Mouse (Mus musculus) mesoderm, embryonic 11.5 days (tissue): ENCODE data around the gene Cd302.

Experiments used
- DNase-seq: peaks from one replicate; pipeline ENCODE4 v3.0.0-alpha.2; 2012; ENCODE audit warnings: low read depth, low spot score

Cd302 gene

DNA sequence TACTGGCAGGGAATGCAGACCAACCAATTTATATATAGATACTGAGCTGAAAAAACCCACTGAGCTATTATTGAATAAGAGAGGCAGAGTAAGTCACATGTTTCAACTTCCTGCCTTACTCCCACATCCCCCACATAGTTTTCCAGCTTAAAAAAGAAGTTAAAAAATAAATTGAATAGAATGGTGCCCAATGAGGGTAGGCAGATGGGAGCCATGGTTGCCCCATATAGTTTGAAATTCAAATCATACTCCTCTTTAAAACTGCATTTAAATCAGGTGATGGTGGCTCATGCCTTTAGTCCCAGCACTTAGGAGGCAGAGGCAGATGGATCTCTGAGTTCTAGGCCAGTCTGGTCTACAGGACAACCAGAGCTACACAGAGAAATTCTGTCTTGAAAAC lies 30.8 kb downstream of the Cd302 start:
- no peak for DNase-seq

DNA sequence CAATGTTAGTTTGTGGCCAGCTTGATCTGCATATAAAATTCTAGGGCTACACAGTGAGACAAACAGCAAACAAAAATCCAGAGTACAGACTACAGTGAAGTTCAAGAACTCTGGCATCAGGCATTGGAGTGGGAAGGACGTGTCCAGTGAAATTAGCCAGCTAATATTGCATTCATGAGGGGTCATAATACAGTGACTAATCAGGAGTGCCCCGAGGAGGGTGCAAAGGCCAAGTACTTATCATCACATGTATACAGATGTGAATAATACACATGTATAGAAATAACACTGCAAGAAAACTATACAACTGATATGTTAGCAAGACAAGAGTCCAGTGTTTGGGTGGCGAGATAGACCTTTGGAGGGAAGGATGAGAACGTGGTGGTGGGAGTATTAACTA lies 31.5 kb downstream of the Cd302 start:
- no peak for DNase-seq

DNA sequence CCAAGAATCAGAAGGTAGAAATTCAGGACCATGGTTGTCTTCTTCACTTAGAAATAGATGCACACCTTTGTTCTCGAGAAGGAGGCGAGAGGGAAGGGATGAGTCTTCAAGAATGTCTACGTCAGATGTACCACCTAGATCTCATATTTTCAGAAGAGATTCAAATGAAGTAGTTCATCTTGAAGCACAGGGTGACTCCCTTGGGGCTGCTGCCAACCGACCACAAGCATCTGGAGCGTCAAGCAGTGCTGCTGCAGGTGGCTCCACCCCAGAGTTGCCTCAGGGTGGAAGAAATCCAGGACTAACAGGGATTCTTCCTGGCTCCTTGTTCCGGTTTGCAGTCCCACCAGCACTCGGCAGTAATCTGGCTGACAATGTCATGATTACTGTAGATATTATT lies 49.8 kb downstream of the Cd302 start:
- DNase-seq: no peak

DNA sequence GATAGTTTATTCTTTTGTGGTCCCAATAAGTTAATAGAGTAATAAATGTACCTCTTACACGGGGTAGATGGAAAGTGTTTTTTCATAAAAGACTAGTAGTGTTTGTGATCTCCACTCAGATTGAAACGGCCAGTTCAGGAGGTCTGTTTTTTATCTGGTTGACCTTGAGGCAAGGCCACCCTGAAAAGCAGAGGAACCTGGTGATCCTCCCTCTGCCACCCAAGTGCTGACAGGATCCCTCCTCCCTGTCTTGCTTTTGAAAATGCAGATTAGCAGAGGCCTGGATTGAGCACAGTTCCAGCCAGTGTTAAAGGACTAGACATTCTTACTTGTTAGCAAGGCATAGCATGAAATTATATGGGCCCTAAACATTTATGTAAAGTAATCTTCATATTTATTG lies 51.1 kb downstream of the Cd302 start:
- DNase-seq: no peak

DNA sequence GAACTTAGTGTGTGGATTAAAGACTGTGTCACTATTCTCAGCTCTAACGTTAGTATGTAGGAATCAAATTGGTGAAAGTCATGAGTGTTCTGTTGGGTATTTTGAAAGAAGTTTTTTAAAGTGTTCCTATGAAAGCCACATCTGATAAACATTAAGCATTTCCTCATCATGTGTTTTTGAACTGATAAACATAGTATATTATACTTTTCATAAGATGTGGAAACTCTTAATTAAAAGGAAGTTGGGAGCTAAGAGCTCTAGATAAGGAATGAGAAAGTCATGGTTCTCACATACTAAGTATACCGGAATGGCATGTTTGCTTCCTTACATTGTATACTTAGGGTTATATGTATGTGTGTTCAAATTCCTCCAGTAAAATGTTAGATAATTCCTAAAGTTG lies 53.9 kb downstream of the Cd302 start:
- DNase-seq: no peak

DNA sequence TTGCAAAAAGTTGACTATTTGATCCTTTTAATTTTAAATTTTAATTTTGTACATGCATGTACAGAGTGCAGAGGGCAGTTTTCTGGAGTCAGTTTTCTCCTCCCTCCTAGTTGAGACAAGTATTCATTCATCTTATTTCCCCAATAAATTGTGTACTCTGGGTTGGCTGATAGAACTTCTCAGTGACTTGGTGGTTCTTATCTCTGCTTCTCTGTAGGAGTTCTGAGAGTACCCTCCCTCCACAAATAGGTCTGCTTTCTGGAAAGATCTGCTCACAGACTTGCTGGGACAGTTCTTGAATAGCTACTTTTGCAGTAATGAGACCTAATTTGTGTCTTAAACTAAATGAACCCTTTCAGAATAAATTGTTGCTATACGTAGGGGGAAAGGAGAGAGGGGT lies 55.8 kb downstream of the Cd302 start:
- DNase-seq: no peak

DNA sequence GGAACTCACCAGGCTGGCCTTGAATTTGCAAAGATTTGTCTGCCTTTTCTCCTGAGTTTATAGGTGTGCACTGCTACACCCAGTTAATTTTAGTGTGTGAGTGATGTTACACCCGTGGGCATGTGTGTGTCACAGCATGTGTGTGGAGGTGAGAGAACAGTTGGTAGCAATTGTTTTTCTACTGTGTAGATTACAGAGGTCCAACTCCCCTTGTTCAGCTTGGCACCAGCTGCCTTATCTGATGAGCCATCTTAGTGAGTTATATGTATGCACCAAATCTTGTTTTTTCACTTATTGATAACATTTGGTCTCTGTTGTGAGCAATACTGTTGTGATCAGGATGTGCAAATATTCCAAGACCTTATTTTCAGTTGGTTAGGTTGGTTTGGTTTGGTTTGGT lies 60.8 kb downstream of the Cd302 start:
- no peak for DNase-seq

DNA sequence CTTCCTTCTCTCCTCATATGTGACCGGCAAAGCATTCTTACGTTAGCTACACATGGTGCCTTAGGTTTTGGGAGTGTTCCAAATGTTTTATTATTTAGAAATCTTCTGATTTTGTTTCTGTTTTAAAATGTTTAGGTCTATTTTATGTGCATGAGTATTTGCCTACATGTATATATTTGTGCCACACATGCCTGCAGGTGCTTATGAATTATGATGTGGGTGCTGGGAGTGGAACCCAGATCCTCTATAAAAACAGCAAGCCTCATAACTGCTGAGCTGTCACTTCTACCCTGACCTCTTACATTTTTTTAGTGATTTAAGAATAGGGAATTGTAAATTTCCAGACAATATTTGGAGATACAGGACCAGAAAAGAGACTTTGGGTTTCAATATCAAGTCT lies 62.3 kb downstream of the Cd302 start:
- no peak for DNase-seq

DNA sequence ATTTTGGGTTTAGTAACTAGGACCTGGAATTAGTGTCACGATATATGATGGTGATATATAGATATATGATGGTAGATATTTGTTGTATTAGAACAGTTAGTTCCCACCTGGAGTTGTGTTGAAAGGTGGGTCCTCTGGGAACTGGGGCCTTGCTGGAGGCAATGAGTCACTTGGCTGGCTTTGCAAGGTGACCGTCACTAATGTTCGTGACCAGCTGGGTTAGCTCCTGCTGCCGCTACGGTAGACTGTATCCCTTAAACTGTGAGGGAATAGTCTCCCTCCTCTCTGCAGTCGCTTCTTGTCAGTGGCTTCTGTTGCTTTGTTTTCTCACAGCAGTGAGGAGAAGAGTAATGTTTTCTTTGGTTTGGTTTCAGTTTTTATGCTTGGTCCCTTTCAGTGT lies 63.1 kb downstream of the Cd302 start:
- DNase-seq: no peak

DNA sequence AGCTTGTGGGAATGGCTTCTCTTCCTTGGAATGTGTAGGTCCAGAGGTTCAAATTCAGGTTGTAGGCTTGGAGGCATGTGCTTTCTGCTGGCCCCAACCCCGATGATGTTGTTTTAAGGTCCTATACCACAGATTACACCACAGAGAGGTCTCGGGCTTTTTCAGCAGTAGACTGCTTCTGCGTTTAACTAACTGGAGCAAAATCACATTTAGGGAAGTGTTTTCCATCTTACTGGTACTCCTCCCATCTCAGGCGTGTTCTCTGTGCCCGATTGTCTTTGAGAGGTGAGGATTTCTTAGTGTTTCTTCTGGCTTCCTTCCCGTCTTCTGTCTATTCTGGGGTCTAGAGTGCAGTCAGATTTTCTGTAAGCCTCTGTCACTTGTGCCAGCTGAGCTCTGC lies 66.7 kb downstream of the Cd302 start:
- no peak for DNase-seq

DNA sequence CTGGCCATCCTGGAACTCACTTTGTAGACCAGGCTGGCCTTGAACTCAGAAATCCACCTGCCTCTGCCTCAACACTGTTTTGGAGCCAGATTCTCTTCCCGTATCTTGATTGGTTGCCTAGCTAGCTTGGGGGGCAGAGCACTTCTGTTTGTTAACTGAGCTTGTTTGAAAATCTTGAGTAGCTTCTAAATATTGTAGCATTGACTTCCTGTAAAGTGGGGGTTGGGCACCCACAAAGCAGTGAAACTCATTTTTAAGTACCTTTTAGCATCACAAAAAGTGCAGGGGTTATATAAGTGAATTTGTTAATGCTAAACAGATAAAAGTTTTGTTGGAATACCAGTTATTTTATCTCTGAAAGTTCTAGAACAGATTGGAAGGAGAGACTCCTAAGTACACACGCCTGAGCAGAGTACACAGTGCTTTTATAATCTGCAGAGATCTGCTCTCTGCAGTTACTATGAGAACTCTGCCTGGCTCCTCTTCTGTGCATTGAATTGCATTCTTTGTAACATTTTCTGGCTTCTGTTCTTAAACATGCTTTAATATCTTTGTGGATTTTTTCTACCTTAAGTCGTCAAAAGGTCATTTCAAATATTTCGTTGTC lies 67.6 kb downstream of the Cd302 start:
- DNase-seq: no peak

DNA sequence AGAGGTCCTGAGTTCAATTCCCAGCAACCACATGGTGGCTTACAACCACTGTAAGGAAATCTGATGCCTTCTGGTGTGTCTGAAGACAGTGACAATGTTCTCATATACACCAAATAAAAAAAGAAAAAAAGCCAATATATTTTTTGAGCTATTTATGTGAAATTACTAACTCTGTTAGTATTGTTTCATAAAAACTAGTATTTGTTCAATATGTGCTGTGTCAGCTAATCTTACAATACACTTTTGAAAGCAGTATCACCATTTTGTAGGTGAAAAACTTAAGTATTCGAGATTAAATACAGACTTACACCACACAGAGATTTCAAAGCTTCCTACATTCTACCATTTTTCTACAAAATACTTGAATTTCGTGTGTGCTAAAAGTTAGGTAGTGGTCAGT lies 69.6 kb downstream of the Cd302 start:
- DNase-seq: no peak

DNA sequence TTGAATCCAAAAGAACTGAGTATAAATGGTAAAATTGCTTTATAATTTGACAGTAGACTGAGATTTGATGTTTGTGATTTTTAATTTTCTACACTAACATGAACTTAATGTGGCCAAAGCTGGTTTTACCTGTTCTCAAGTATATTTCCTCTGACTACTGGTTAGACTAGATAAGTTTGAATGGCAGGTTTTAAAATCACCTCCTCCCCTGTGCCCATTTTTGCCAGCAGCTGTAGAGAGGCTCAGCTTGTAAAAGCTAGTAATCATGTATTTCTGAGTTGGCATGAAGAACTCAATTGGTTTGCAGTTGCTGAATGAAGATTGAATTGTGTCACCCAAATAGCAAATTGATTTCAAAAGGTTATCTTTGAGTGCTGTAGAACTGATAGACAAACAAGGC lies 71.8 kb downstream of the Cd302 start:
- no peak for DNase-seq

DNA sequence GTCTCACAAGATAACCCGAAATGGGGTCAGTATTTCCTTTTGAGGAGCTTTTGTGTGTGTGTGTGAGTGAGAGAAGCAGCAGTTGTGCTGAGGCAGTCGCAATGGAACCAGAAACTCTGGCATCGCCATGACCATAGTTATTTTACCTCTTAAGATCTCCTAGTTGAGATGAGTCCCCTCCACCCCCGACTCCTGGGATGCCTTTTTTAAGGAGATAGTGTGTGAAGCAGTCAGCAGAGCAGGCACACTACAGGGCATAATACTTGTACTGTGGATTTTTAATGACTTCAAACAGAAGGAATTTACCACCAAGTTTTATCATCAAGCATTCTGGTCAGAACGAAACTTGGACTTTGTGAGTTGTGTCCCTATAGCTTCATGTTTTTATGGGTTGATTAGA lies 73.5 kb downstream of the Cd302 start:
- no peak for DNase-seq

DNA sequence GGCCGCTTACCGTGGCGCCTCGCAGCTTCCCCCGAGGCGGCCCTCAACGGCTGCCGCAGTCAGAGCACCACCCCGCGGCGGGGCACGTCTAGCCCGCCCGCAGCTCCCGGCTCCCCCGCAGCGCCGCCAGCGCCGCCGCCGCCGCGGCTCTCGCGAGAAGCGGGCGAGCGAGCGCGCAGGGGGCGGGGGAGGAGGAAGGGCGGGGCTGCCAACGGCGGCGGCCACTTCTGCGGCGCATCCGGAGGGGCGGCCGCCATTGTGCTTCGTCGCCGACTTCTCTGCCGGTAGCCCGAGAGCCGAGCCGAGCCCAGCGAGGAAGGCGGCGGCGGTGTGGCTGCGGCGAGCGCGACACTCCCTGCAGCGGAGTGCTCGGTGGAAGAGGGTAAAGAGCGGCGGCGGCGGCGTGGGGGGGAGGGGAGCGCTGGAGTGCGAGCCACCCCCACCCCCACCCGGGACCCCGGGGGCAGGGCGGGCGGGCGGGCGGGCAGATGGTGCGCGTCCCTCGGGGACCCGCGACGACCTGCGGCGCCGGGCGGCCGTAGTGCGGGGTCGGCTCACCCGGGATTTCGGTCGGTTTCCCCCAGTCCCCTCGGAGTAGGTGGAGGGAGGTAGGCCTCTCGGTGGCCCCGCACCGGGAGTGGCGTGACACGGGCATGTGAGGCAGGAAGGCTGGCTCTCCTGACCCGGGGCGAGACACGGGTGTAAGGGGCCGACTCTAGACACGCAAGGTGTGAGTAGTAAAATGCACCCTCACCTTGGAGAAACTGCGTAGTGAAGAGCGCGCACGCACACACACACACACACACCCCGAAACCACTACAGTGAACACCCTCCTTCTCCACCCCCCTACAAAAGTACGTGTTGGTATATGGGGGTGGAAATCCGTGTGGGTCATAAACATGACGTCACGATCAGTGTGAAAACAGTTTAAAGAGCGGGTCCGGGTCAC lies 74.3 kb downstream of the Cd302 start, which contains the start of the genes Baz2b and March7:
Baz2b (minus strand) TSS at position 137 of the 949 bp plus-strand sequence.
March7 (plus strand) TSS at position 185 of the 949 bp plus-strand sequence.
- peak; percentile 88 for DNase-seq

DNA sequence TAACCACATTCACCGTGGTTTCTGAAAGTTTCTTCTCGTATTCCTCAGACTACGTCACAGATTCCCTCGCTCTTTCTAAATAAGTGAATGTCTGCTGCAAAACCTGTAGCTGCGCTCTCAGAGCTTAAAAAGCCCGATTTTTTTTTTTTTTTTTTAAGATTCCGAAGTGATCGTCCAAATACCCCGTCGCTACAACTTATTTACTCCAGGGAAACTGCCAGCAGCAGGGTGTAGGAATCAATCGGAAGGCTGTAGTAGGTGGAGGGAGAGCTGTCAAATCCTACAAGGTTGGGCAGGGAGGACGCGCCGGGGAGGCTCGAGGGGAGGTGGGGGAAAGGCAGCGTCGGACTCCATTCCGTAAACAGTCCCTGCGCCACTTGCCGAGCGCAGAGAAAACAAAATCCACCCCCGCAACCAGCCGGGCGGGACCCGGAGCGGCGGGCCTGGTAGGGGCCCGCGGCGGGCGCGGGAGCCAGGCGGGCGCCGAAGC lies 75.1 kb downstream of the Cd302 start:
- peak; percentile 51 for DNase-seq

DNA sequence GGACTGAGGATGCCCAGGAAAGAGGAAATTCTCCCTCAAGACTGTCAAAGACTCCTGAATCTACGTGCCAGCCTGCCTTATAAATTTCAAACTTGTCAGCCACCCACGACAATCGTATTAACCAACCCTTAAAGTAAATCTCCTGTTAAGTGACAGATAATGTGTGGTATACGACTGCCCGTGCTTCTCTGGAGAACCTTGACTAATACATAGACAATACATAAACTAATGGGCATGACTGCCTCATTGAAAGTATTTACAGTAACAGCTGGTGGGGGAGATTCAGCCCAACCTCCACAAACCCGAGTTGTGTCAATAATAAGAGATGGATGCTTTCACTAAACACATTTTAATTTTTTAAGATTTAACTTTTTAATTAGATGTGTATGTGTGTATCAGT lies 78.5 kb downstream of the Cd302 start:
- DNase-seq: peak; percentile 39

DNA sequence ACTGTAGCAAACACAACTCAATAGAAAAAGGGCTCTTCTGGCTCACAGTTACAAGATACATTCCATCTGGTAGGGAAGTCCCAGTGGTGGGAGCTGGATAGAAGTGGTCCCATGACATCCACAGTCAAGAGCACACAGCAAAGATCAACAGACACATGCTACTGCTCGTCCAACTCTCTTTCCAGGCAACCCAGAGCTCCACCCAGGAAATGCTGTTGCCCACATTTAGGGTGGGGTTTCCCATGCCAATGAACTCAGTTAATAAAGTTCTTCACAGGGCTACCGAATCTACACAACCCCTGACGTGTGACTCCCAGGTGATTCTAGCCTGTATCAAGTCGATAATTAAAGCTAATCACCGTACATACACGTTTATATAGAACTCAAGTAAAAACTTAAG lies 80.1 kb downstream of the Cd302 start:
- DNase-seq: no peak

DNA sequence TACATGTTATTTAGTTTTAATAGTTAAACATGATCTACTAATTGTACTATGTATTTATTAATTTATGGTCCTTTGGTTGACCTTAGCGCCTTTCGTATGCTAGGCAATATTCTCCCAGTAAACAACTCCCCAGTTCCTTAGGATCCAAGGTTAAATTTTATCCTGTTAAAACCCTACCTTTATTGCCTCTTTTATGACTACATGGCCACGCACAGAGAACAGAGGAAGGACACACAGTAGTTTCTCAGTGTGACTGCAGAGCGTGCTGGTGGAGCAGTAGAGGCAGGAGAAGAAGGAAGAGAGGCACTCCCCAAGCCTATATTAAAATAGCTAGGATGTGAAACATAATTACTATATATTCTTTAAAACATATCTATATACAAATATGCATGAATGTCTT lies 80.6 kb downstream of the Cd302 start:
- no peak for DNase-seq

DNA sequence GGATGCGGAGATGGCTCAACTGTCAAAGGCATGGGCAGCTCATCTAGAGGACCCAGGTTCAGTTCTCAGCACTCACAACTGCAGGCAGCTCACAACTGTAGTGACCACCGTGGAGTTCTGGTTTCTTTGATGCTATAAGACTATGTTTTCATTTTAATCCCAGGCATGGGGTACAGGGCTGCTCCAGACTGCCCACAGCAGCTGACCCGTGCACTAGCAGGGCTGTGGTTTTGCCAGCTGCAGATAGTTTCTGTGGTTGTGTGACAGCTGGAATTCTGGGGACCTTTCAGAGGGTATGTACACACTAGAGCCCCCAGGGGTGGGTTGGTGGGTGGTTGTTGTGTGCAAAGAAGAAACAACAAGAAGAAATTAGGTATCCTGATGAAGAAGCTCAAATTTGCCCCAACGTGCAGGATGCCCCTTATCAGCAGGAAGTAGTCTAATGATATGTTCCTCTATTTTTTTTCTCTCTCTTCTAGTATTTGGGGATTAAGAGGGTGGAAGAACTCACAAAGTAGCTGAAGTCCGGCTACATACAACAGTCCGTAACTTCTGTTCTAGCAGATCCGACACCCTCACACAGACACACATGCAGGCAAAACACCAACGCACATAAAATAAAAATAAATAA lies 81.3 kb downstream of the Cd302 start:
- DNase-seq: no peak
